Mouse (Mus musculus): ENCODE results near the gene Chd2. TPM values are rescaled to one million over a fixed set of nuclear protein-coding genes. Genes with fewer than 3 reads are reported as not detected.

The Chd2 gene
- polyA plus RNA-seq, 1 experiment: 104 TPM

DNA sequence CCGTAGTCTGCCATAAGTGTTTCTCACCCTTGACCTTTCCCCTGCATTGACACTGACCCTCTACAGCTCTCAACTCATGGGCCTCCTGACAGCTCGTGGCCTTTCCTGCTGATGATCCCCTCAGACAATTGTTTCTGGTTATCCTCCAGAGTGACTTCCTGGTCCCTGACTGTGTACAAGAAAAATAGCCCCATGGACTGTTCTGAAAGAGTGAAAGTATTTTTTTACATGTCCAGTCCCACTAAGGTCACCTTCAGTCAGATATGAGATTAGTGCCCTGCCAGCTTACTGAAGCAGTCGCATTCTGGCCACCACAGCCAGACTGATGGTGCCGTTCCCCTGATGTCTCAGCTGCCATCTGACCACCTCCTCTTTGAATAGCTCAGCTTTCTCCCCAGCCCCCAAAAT is 26.1 kb upstream of the Chd2 start:
- H3K9ac ChIP-seq (ENCODE audit: low read depth, poor library complexity, severe bottlenecking): no peak overlapping the region
- no peaks in the 10 kb centered on the region for H3K4me1 ChIP-seq (ENCODE audit: control insufficient read depth, insufficient read depth, low read length)
- no peaks in the 10 kb centered on the region for H3K9me3 ChIP-seq (replicated peaks; ENCODE audit: control insufficient read depth, insufficient read depth, low read length, poor library complexity, severe bottlenecking)
- no peak for TF ChIP-seq EP300 (IDR thresholded peaks at IDR 0.05; ENCODE audit: insufficient read depth, low read depth, low read length)
- TF ChIP-seq POLR2A (IDR thresholded peaks at IDR 0.05; ENCODE audit: insufficient read depth, low read length): no peak
- TF ChIP-seq CTCF (IDR thresholded peaks at IDR 0.05; ENCODE audit: low read depth, low read length): no peak
- no peaks in the 10 kb centered on the region; the same call in 1 of the 2 replicates for H3K27me3 ChIP-seq (ENCODE audit: control insufficient read depth, insufficient read depth, low read length, poor library complexity, severe bottlenecking)
- no peak overlapping the region for H3K27ac ChIP-seq (ENCODE audit: insufficient read depth, low read length)
- no peaks in the 10 kb centered on the region for H3K36me3 ChIP-seq (ENCODE audit: control insufficient read depth, insufficient read depth, low read length, poor library complexity, severe bottlenecking)
- no peak overlapping the region for H3K4me3 ChIP-seq (ENCODE audit: low read depth, low read length)

DNA sequence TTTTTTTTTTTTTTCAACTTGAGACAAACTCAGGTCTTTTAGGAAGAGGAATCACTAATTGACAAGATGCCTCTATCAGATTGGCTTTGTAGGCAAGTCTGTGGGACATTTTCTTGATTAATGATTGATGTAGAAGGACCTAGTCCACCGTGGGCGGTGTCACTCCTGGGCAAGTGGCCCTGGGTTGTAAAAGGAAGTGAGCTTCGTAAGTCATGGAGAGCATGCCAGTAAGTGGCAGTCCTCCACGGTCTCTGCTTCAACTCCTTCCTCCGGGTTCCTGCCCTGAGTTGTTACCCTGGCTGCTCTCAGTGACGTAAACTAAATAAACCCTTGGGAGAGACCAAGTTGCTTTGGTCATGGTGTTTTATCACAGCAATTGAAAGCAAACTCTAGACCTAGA is 22.5 kb upstream of the Chd2 start:
- TF ChIP-seq POLR2A (IDR thresholded peaks at IDR 0.05; ENCODE audit: insufficient read depth, low read length) (no peak), CTCF (IDR thresholded peaks at IDR 0.05; ENCODE audit: low read depth, low read length) (no peak), EP300 (IDR thresholded peaks at IDR 0.05; ENCODE audit: insufficient read depth, low read depth, low read length) (no peak)

DNA sequence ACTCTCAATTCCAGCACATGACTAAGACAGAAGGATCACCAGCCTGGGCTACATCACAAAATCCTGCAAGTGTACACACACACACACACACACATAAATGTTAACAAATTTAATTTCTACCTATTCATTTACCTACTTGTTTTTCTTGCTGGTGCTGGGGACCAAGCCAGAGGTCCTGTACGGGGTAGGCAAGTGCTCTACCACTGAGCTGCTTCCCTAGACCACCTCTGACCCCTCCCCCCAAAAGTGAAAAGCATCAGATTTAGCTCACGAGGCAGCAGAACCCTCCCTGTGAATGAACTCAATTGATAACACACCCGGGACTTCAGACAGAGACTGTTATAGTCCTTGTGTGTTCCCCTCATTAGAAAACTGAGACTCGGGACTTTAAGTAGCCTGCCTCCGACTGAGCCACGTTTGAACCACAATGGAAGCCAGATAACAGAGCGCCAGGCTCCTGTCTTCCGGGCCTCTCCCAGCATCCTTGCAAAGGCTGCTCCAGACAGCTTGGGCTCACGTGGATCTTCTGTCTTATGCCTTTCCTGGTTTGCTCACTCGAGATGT is 19.9 kb upstream of the Chd2 start:
- Histone ChIP-seq H3K27ac (ENCODE audit: insufficient read depth, low read length) (peak overlapping the region; percentile 92), H3K27me3 (ENCODE audit: control insufficient read depth, insufficient read depth, low read length, poor library complexity, severe bottlenecking) (no peaks in the 10 kb centered on the region; the same call in 1 of the 2 replicates), H3K9me3 (replicated peaks; ENCODE audit: control insufficient read depth, insufficient read depth, low read length, poor library complexity, severe bottlenecking) (no peaks in the 10 kb centered on the region), H3K9ac (ENCODE audit: low read depth, poor library complexity, severe bottlenecking) (peak overlapping the region; percentile 72), H3K36me3 (ENCODE audit: control insufficient read depth, insufficient read depth, low read length, poor library complexity, severe bottlenecking) (no peaks in the 10 kb centered on the region), H3K4me3 (ENCODE audit: low read depth, low read length) (peak overlapping the region; percentile 18), H3K4me1 (ENCODE audit: control insufficient read depth, insufficient read depth, low read length) (no peaks in the 10 kb centered on the region)
- TF ChIP-seq CTCF (IDR thresholded peaks at IDR 0.05; ENCODE audit: low read depth, low read length) (no peak), EP300 (IDR thresholded peaks at IDR 0.05; ENCODE audit: insufficient read depth, low read depth, low read length) (no peak), POLR2A (IDR thresholded peaks at IDR 0.05; ENCODE audit: insufficient read depth, low read length) (no peak)

More for the DNA sequence above, 22.5 kb upstream of the Chd2 start:
- no peaks in the 10 kb centered on the region; the same call in 1 of the 2 replicates for H3K27me3 ChIP-seq (ENCODE audit: control insufficient read depth, insufficient read depth, low read length, poor library complexity, severe bottlenecking)
- H3K4me1 ChIP-seq (ENCODE audit: control insufficient read depth, insufficient read depth, low read length): no peaks in the 10 kb centered on the region
- no peak overlapping the region for H3K27ac ChIP-seq (ENCODE audit: insufficient read depth, low read length)
- H3K9me3 ChIP-seq (replicated peaks; ENCODE audit: control insufficient read depth, insufficient read depth, low read length, poor library complexity, severe bottlenecking): no peaks in the 10 kb centered on the region
- no peak overlapping the region for H3K9ac ChIP-seq (ENCODE audit: low read depth, poor library complexity, severe bottlenecking)
- no peak overlapping the region for H3K4me3 ChIP-seq (ENCODE audit: low read depth, low read length)
- no peaks in the 10 kb centered on the region for H3K36me3 ChIP-seq (ENCODE audit: control insufficient read depth, insufficient read depth, low read length, poor library complexity, severe bottlenecking)

DNA sequence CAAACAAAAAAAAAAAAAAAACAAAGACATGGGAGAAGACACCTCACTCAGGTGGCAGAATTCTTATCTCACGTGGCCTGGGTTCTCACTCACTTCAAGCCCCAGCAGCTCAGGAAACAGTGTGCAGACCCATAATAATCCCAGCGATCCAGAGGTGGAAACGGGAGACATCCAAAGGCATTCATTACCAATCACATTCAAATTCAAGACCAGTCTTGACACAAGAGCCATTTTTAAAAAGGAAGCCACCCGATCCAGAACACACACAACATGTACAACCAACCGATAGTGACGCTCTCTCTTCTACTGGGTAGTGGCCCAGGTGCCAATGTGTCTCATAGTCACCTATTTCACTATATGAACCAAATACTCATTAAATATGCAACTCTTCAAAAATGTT is 19.2 kb upstream of the Chd2 start:
- Histone ChIP-seq H3K9me3 (replicated peaks; ENCODE audit: control insufficient read depth, insufficient read depth, low read length, poor library complexity, severe bottlenecking) (no peaks in the 10 kb centered on the region), H3K4me3 (ENCODE audit: low read depth, low read length) (no peak overlapping the region), H3K27me3 (ENCODE audit: control insufficient read depth, insufficient read depth, low read length, poor library complexity, severe bottlenecking) (no peaks in the 10 kb centered on the region; the same call in 1 of the 2 replicates), H3K36me3 (ENCODE audit: control insufficient read depth, insufficient read depth, low read length, poor library complexity, severe bottlenecking) (no peaks in the 10 kb centered on the region), H3K27ac (ENCODE audit: insufficient read depth, low read length) (peak overlapping the region; percentile 68; the same call in 1 of the 2 replicates), H3K4me1 (ENCODE audit: control insufficient read depth, insufficient read depth, low read length) (no peaks in the 10 kb centered on the region), H3K9ac (ENCODE audit: low read depth, poor library complexity, severe bottlenecking) (peak overlapping the region; percentile 72)
- no peak for TF ChIP-seq POLR2A (IDR thresholded peaks at IDR 0.05; ENCODE audit: insufficient read depth, low read length)
- TF ChIP-seq EP300 (IDR thresholded peaks at IDR 0.05; ENCODE audit: insufficient read depth, low read depth, low read length): no peak
- no peak for TF ChIP-seq CTCF (IDR thresholded peaks at IDR 0.05; ENCODE audit: low read depth, low read length)

DNA sequence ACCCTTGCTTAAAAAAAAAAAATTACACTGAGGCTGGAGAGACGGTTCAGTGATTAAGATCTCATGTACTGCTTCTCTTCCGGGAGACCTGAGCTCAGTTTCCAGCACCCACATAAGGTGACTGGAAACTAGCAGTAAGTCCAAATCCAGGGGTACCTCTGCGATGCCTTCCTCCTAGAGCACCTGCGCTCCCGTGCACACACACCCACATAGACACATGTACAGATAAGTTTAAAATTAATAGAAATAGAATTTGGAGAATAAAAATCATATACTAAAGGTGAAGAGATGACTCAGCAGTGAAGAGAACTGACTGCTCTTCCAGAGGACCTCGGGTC is 18.2 kb upstream of the Chd2 start:
- Histone ChIP-seq H3K4me1 (ENCODE audit: control insufficient read depth, insufficient read depth, low read length) (no peaks in the 10 kb centered on the region), H3K27ac (ENCODE audit: insufficient read depth, low read length) (peak overlapping the region; percentile 83), H3K36me3 (ENCODE audit: control insufficient read depth, insufficient read depth, low read length, poor library complexity, severe bottlenecking) (peaks cover 6% of the 10 kb centered on the region), H3K27me3 (ENCODE audit: control insufficient read depth, insufficient read depth, low read length, poor library complexity, severe bottlenecking) (no peaks in the 10 kb centered on the region), H3K4me3 (ENCODE audit: low read depth, low read length) (no peak overlapping the region), H3K9ac (ENCODE audit: low read depth, poor library complexity, severe bottlenecking) (peak overlapping the region; percentile 94), H3K9me3 (replicated peaks; ENCODE audit: control insufficient read depth, insufficient read depth, low read length, poor library complexity, severe bottlenecking) (no peaks in the 10 kb centered on the region)
- no peak for TF ChIP-seq POLR2A (IDR thresholded peaks at IDR 0.05; ENCODE audit: insufficient read depth, low read length)
- TF ChIP-seq CTCF (IDR thresholded peaks at IDR 0.05; ENCODE audit: low read depth, low read length): no peak
- no peak for TF ChIP-seq EP300 (IDR thresholded peaks at IDR 0.05; ENCODE audit: insufficient read depth, low read depth, low read length)

DNA sequence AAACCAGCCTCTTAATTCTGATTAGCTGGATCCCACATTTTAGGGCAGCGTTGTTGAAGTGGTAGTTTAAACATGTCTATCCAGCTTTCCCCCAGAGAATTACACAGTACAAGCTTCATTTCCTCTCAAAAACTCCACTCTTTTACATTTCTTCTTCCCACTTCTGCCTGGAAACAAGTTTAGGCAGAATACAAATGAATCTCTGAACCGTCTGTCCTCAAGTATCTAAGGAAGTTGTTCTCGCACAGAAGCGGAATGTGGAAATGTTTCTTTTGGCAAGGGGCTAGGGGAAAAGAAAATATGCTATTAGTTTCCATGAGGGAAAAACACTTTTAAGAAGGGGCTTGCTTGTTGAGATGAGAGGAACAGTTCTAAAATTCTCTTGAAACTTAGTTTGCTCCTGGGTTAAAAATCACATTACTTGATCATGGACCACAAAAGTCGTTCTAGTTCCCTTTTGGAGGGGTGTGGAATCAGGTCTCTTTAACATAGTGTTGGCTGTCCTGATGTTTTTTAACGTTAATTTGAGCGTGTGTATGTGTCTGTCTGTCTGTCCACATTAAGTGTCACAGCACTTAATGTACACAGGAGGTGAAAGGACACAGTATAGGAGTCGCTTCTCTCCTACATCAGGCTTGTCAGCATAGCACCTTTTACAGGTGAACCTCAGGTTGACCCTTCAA is 17.7 kb upstream of the Chd2 start:
- Histone ChIP-seq H3K27me3 (ENCODE audit: control insufficient read depth, insufficient read depth, low read length, poor library complexity, severe bottlenecking) (no peaks in the 10 kb centered on the region), H3K9ac (ENCODE audit: low read depth, poor library complexity, severe bottlenecking) (peak overlapping the region; percentile 94), H3K4me3 (ENCODE audit: low read depth, low read length) (peak overlapping the region; percentile 72), H3K27ac (ENCODE audit: insufficient read depth, low read length) (peak overlapping the region; percentile 83), H3K9me3 (replicated peaks; ENCODE audit: control insufficient read depth, insufficient read depth, low read length, poor library complexity, severe bottlenecking) (no peaks in the 10 kb centered on the region), H3K36me3 (ENCODE audit: control insufficient read depth, insufficient read depth, low read length, poor library complexity, severe bottlenecking) (peaks cover 10% of the 10 kb centered on the region), H3K4me1 (ENCODE audit: control insufficient read depth, insufficient read depth, low read length) (no peaks in the 10 kb centered on the region)
- TF ChIP-seq POLR2A (IDR thresholded peaks at IDR 0.05; ENCODE audit: insufficient read depth, low read length): no peak
- no peak for TF ChIP-seq CTCF (IDR thresholded peaks at IDR 0.05; ENCODE audit: low read depth, low read length)
- no peak for TF ChIP-seq EP300 (IDR thresholded peaks at IDR 0.05; ENCODE audit: insufficient read depth, low read depth, low read length)

All from ES-Bruce4 (cell line).